Mouse (Mus musculus) heart, postnatal 0 days (tissue): ENCODE measurements at regions not wholly inside any gene's neighbourhood (a gene's known extent, or its start where the extent isn't known, plus 50 kb on each side); places are given as distances from the start of the nearest gene placed in this dataset.

Experiments
- CTCF ChIP-seq: IDR thresholded peaks from 2 replicates; pipeline ENCODE4 v1.5.1; 2016; ENCODE audit warnings: antibody characterized with exemption, control low read depth, low read depth
- EP300 ChIP-seq: IDR thresholded peaks from 2 replicates; pipeline ENCODE4 v1.6.1; 2016; ENCODE audit warnings: antibody characterized with exemption, low read depth

DNA sequence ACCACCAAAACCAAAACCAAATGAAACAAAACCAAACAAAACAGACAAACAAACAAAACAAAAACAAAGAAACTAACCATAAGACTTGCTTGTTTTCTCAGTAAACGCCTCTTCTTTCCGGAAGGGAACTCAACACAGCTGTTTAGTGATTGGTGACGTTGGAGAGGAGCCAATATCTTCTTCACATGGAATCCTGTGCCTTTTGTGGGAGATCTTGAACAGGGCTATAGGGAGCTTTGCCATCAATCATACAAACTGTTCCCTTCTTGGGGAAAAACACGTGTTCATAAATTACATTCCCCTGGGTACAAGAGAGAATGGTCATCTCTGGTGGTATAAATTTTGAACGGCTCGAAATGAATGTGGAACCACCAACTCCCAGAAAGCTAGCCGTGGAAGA, 1426.7 kb downstream of the Slc22a22 start:
- TF ChIP-seq CTCF (no peak), EP300 (no peak)
